In genomic region chr10:95631568-95631967, GRCm38 (mm10) we compare ENCODE assay signal across 20 mouse cellular contexts. TPM values are rescaled to one million over a fixed set of nuclear protein-coding genes. Genes with fewer than 3 reads are reported as not detected.
DNase-seq lines count a peak whose midpoint lies in the region; ATAC-seq lines count a peak whose summit lies in the region.
"Had no signal": no experiment of that assay in that cellular context is flagged by ENCODE, and none has a peak within 500 bp of the region (broad histone marks: within the 10 kb centered on the region; RNA-seq: fewer than 3 reads in every experiment).

No protein-coding gene starts in this region.

- H3K27me3 ChIP-seq in liver, embryonic 13.5 days: no peaks in the 10 kb centered on the region
- no peaks in the 10 kb centered on the region for H3K27me3 ChIP-seq in hindbrain, embryonic 12.5 days

- peak overlapping the region; percentile 48 for H3K4me2 ChIP-seq in liver, embryonic 13.5 days
- no peak overlapping the region for H3K4me2 ChIP-seq in hindbrain, embryonic 12.5 days (replicated peaks)

- peak; percentile 17 for DNase-seq in spleen, adult 12 weeks (ENCODE audit: low spot score)
- no peak for DNase-seq in spleen, adult 18-20 months
- DNase-seq in liver, embryonic 13.5 days: peak; percentile 75
- DNase-seq in lung, postnatal 25 days (ENCODE audit: low spot score): no peak
- no peak for DNase-seq in cerebellum, adult 8-10 months
- DNase-seq: cerebellum, adult 9-10 months; kidney, postnatal 25 days; right cerebral cortex, postnatal 14 days; thymus, postnatal 36 days had no signal

- WGBS in liver, embryonic 13.5 days (ENCODE audit: insufficient replicate concordance): 47% methylated on average over 2 of the region's 2 CpGs
- WGBS in hindbrain, embryonic 12.5 days: 81% methylated on average over 2 of the region's 2 CpGs

- no peaks in the 10 kb centered on the region for H3K9me3 ChIP-seq in liver, embryonic 13.5 days (replicated peaks)
- H3K9me3 ChIP-seq in hindbrain, embryonic 12.5 days (replicated peaks): no peaks in the 10 kb centered on the region

- ATAC-seq in erythroblast, adult 5-6 weeks (replicated peaks; ENCODE audit: low FRiP score, poor library complexity, severe bottlenecking): peak; percentile 94
- ATAC-seq in liver, embryonic 13.5 days (ENCODE audit: low read depth): peak; percentile 92
- ATAC-seq in hindbrain, embryonic 12.5 days (ENCODE audit: low FRiP score): no peak

- H3K4me3 ChIP-seq in liver, embryonic 13.5 days (replicated peaks): no peak overlapping the region
- no peak overlapping the region for H3K4me3 ChIP-seq in hindbrain, embryonic 12.5 days
- H3K4me3 ChIP-seq: left cerebral cortex, adult 2 months had no signal

- peak overlapping the region; percentile 42 for H3K9ac ChIP-seq in liver, embryonic 13.5 days
- H3K9ac ChIP-seq in hindbrain, embryonic 12.5 days: no peak overlapping the region

- H3K27ac ChIP-seq in liver, embryonic 13.5 days: peak overlapping the region; percentile 82
- no peak overlapping the region for H3K27ac ChIP-seq in hindbrain, embryonic 12.5 days
- H3K27ac ChIP-seq: left cerebral cortex, adult 2 months; macrophage had no signal

- peaks cover 39% of the 10 kb centered on the region for H3K4me1 ChIP-seq in liver, embryonic 13.5 days (replicated peaks)
- H3K4me1 ChIP-seq in hindbrain, embryonic 12.5 days: no peaks in the 10 kb centered on the region

- no peaks in the 10 kb centered on the region for H3K36me3 ChIP-seq in liver, embryonic 13.5 days
- no peaks in the 10 kb centered on the region for H3K36me3 ChIP-seq in hindbrain, embryonic 12.5 days

RNA-seq across cellular contexts. Expression of gene Anapc15-ps, which starts 41.7 kb away (rescaled TPM):
- not detected in 2 replicates for total RNA-seq in erythroblast, adult 5-6 weeks (2015; ENCODE audit: low replicate concordance)
- not detected in 2 replicates for total RNA-seq in erythroblast, adult 5-6 weeks (2017; ENCODE audit: low replicate concordance)
- not detected in 2 replicates for polyA plus RNA-seq in liver, embryonic 13.5 days (2015; fragmentation: Nextera tagmentation; extraction: Ambion mirVana)
- polyA plus RNA-seq in hindbrain, embryonic 12.5 days (2016; fragmentation: Nextera tagmentation; extraction: Ambion mirVana): not detected in 2 replicates
- total RNA-seq: gastrocnemius, postnatal 4 days; heart, postnatal 10 days; left cerebral cortex, adult 2 months; liver, adult 2 months; monocyte, adult 5-6 weeks had no signal
- polyA plus RNA-seq: embryonic facial prominence, embryonic 11.5 days; intestine, embryonic 14.5 days; liver, adult 2 months; stomach, embryonic 14.5 days had no signal

Comparison
In these comparisons a context has a peak if more than half of its experiments do, and no peak if none do; other contexts are left out.
1. DNase-seq: peak in spleen, adult 12 weeks (single experiment) and liver, embryonic 13.5 days (single experiment); none in spleen, adult 18-20 months (0 of 2), lung, postnatal 25 days (single experiment) and cerebellum, adult 8-10 months (single experiment).